Mouse (Mus musculus) small intestine, adult 2 months (tissue): ENCODE data around the gene Grxcr1.

ENCODE experiments used
- CTCF ChIP-seq: fragments of 200-500 bp; IDR thresholded peaks from 2 replicates; pipeline ENCODE4 v1.5.1; 2012; ENCODE audit warnings: low read depth, mild to moderate bottlenecking, control low read depth, inconsistent platforms, low read length, moderate library complexity, mixed read lengths; ENCODE audit not compliant: insufficient replicate concordance, insufficient read length; ENCODE audit errors: extremely low read depth
- POLR2A ChIP-seq: fragments of 200-500 bp; IDR thresholded peaks from 2 replicates; pipeline ENCODE4 v1.6.1; 2012; ENCODE audit warnings: low read depth, mild to moderate bottlenecking, control low read depth, inconsistent platforms, low read length, moderate library complexity

DNA sequence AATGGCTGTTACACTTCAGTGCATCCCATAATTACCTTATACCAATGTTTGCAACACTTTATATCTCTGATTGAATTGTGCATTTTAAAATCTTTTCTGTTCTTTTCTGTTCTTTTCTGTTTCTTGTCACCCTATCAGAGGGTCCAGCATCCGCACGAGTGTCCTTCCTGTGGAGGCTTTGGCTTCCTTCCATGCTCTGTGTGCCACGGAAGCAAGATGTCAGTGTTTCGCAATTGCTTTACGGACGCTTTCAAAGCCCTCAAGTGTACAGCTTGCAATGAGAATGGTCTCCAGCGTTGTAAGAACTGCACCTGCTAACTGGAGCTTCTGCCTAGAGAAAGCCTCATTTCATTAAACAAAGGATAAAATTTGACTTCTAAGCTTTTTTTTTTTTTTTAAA lies 134.3 kb downstream of the Grxcr1 start:
- TF ChIP-seq CTCF (no peak), POLR2A (no peak)
